Mouse (Mus musculus) liver, adult 2 months (tissue): ENCODE results near the gene Gm17190.

Experiments used
- CTCF ChIP-seq: fragments of 200-500 bp; IDR thresholded peaks from 2 replicates; pipeline ENCODE4 v1.5.1; 2011; ENCODE audit warnings: low read depth, low read length, control low read depth
- POLR2A ChIP-seq: fragments of 200-500 bp; IDR thresholded peaks from 2 replicates; pipeline ENCODE4 v1.6.1; 2011; ENCODE audit warnings: low read length, control low read depth; ENCODE audit not compliant: insufficient read depth; ENCODE audit errors: extremely low read depth

DNA sequence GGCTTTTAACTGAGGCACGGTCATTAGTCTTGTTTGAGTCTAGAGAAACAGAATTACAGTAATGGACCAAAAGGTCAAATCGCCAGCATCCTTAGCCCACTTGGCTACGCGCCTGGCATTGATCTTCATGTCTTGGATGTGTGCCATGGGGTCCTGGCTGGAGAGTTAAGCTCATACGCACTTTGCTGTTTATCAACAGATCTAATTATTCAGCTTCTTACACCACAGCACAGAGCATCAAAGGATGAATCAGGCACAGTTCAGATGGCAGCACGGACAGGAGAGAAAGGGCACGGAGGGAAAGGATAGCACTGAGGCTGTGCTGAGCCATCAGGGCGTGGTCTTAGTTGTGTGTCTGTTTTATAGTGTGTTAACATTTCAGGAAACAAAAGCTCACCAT is 8.3 kb upstream of the Gm17190 start:
- TF ChIP-seq CTCF (no peak), POLR2A (no peak)
